Mouse (Mus musculus): ENCODE results near the gene Fam136a. TPM values are rescaled to one million over a fixed set of nuclear protein-coding genes. Genes with fewer than 3 reads are reported as not detected.
"Not testable (repeated sequence)": the region's sequence is repeated elsewhere in the genome, so short reads cannot be mapped to it uniquely, and the experiment has no call there.

Gene Fam136a
- total RNA-seq, 1 experiment from 2014 or later = 10.1 TPM

DNA sequence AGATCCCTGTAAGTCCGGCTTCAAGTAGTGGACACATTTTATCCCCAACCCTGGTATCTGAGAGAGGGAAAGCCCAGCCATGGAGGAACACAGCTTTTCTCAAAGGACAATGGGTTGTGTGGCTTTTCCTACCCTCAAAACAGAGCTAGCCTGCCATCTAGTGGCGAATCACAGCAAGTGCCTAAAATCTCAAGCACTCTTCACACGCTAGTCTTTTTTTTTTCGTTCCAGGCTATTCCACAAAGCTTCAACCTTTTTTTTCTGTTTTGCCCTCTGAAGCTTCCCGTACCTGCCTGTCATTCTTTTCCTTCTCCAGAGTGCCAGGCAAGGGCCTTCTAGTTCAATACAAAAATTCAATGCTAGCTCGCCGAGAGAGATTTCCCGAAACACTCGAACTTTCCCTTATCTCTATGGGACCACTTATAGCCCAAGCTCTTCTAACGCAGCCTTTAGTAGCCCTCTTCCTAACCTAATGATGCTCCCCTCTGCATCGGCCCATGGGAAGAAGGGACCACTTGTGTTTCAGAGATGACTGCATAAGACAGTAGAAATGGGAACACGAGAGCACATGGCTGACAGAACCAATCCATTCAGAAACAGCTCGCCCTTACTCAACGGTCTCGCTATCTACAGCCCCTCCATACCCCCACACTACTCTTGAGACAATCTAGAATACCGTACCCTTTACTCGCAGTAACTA lies 854 bp upstream of the Fam136a start:
- peak; percentile 37 for ATAC-seq (replicated peaks; ENCODE audit: insufficient number of reproducible peaks, low FRiP score, low TSS enrichment, poor library complexity, severe bottlenecking)

DNA sequence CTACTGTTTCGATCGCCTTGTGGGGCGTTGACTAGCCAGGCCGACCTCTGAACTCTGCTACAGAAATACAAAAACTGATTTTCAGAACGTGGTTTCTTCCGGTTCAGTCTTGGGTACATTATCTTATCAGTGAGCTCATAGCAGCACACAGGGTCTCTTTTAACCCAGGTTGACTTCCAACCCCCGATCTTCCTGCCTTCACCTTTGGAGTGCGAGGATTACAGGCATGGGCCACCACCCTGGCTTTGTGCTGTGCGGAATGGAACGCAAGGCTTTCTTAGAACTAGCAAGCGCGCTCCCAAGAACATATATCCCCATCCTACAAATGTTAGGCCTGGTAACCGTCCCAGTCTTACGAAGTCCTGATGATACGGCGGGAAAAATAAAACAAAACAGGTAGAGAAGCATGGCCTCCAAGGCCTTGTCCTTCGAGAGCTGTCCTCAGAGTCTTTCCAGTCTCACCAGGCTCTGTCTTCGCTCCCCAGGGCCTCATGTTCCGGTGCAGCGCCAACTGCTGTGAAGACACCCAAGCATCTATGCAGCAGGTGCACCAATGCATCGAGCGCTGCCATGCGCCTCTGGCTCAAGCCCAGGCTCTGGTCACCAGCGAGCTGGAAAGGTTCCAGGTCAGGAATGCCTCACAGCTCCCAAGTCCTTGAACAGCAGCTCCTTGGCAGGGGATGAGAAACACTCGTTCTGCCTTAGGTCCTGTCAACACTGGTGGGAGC lies 843 bp downstream of the Fam136a start:
- no peak for ATAC-seq (replicated peaks; ENCODE audit: insufficient number of reproducible peaks, low FRiP score, low TSS enrichment, poor library complexity, severe bottlenecking)

- no peak for ATAC-seq (replicated peaks; ENCODE audit: insufficient number of reproducible peaks, low FRiP score, low TSS enrichment, poor library complexity, severe bottlenecking)
Measured at GRCm38 (mm10) chr6:86366853-86367249, 1.4 kb downstream of the Fam136a start.

GRCm38 (mm10) chr6:86368479-86368878 lies 3.0 kb downstream of the Fam136a start:
- no peak for ATAC-seq (replicated peaks; ENCODE audit: insufficient number of reproducible peaks, low FRiP score, low TSS enrichment, poor library complexity, severe bottlenecking)

DNA sequence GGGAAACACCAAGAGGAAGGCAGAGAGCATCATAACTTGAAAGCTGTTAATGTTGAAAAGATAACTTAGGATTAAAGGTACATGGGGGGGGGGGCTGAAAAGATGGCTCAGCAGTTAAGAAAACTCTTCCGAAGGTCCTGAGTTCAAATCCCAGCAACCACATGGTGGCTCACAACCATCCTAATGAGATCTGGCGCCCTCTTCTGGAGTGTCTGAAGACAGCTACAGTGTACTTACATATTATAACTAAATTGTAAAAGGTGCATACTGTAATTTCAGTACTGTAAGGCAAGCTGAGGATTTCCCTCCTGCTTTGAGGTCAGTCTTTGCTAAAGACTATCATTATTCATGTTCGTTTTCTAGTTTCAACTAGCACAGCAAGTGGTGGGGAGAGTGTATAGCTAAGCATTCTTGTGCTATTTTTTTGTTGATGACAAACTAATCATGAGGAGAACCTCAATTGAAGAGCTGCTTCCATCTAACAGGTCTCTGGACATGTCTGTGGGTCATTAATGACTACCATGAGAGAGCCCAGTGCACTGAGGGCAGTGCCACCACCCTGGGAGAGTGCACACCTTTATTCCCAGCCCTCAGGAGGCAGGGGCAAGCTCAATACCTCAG lies 4.8 kb downstream of the Fam136a start:
- no peak for ATAC-seq (replicated peaks; ENCODE audit: insufficient number of reproducible peaks, low FRiP score, low TSS enrichment, poor library complexity, severe bottlenecking)

GRCm38 (mm10) chr6:86370764-86371339 lies 5.4 kb downstream of the Fam136a start, which contains the start of gene Snrpg:
TSS of gene Snrpg (plus strand) at chr6:86371304.
- ATAC-seq (replicated peaks; ENCODE audit: insufficient number of reproducible peaks, low FRiP score, low TSS enrichment, poor library complexity, severe bottlenecking) = no peak

DNA sequence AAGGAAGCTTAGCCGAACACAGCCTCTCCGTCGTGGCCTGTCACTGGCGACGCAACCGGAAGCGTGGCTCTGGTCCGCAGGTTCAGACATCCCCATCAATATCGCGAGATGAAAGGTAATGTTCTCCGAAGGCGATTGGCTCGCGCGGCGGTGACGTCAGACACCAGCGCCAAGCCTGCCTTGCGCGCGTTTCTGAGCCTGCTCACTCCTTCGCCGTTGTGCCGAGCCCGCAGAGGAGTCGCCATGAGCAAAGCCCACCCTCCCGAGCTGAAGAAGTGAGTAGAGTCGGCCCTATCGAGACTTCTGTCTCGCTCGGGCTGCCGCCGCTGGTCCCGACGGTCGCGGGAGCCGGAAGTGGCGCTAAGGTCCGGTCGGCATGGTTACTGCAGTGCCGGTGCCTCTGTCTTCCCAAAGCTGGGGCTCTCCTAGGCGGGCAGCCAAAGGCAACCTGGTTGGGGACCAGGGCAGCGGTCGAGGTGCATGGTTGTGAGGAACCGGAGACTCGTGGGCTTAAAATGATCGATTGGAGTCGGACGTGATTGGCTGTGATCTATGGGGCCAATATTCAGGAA lies 6.0 kb downstream of the Fam136a start:
- ATAC-seq (replicated peaks; ENCODE audit: insufficient number of reproducible peaks, low FRiP score, low TSS enrichment, poor library complexity, severe bottlenecking) = peak; percentile 97

DNA sequence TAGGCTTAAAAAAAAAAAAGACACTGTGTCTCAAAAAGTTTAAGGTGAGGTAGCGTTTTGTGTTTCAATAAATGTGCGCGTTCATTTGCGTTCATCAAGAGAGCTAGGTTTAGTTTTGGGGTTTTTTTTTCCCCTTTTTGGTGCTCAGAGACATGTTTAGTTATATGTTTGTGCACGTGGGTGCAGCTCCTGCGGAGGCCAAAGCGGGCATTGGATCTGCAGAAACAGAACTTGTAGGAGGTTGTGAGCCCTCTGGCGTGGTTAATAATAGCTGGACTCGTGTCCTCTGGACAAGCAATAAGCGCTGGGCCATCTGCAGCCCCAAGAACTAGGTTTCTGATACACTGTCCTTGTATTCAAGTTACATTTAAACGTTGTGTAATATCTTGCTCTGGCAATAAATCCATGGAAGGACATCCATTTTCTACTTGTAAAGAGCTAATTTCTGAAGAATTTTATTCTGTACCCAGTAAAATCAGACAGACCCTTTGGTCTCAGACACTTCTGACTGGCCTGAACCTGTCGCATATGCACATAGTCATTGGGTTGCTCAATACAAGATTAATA lies 6.6 kb downstream of the Fam136a start:
- no peak for ATAC-seq (replicated peaks; ENCODE audit: insufficient number of reproducible peaks, low FRiP score, low TSS enrichment, poor library complexity, severe bottlenecking)

- no peak for ATAC-seq (replicated peaks; ENCODE audit: insufficient number of reproducible peaks, low FRiP score, low TSS enrichment, poor library complexity, severe bottlenecking)
Measured at GRCm38 (mm10) chr6:86373556-86373955, 8.1 kb downstream of the Fam136a start.

DNA sequence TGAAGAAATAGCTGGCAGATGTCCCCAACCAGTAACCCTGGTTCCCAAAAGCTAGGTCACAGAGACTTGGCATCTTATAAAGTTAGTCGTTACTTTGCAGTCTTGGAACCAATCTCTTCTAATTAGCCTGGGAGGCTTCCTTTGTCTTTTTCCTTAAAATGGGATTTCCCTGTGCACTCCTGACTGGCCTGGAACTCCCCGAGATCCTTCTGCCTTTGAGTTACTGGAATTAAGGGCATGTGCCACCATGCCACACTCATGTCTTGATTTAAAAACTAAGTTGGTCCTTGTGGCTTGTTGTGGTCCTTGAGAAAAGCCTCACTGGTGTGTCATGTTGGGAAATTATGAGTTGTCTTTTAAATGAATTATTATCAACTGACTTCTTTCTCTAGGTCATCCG lies 12.9 kb downstream of the Fam136a start:
- ATAC-seq (replicated peaks; ENCODE audit: insufficient number of reproducible peaks, low FRiP score, low TSS enrichment, poor library complexity, severe bottlenecking) = no peak

GRCm38 (mm10) chr6:86380112-86380511 lies 14.7 kb downstream of the Fam136a start:
- ATAC-seq (replicated peaks; ENCODE audit: insufficient number of reproducible peaks, low FRiP score, low TSS enrichment, poor library complexity, severe bottlenecking) = not testable (repeated sequence)

DNA sequence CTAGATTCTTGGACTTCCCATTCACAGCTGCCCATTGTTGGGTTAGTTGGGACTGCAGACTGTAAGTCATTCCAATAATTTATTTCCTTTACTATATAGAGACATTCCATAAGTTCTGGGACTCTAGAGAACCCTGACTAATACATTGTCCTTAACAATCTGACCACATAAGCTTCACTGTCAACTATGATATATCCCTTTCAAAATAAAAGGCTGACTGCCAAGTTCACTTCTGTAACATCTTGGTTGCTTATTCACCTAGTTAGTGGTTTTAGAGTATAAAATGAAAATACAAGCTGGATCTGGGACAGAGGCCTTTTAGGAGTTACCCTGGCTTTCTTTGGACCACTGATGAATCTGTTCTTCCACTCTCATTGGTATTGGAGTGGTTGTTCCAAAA lies 17.1 kb downstream of the Fam136a start:
- ATAC-seq (replicated peaks; ENCODE audit: insufficient number of reproducible peaks, low FRiP score, low TSS enrichment, poor library complexity, severe bottlenecking) = no peak

DNA sequence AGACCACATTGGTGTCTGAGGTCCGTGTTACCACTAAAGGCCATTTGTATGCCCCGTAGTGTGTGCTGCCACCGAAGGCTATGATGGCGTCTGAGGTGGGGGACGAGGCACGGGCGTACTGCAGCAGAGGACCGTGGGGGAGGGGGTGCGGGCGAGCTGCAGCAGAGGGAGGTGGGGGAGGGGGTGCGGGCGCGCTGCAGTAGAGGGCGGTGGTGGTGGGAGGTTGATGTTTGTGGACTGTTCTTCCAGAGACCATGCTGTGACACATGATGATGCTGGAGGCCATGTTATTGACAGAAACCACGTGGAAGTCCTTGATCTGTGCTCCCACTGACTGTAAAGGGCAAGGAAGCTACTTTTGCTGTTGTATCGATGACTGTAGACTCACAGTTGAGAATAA lies 17.9 kb downstream of the Fam136a start:
- no peak for ATAC-seq (replicated peaks; ENCODE audit: insufficient number of reproducible peaks, low FRiP score, low TSS enrichment, poor library complexity, severe bottlenecking)

DNA sequence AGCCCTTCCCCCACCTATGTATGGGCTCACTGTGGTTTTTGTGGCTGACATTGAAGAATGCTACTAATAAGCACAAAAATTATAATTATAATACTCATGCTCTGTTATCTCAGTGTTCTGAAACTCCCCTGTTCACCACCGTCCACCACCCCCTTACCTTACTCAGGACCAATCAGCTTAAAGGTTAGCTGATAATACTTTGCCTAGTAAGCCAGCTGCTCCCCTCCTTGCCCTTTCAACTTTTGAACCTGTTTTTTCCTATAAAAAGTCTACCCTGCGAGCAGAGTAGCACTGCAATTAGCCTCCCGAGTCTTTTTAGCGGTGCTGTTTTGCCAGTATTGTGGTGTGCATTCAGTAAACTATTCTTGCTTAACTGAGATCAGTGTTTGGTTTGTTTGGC lies 19.2 kb downstream of the Fam136a start:
- ATAC-seq (replicated peaks; ENCODE audit: insufficient number of reproducible peaks, low FRiP score, low TSS enrichment, poor library complexity, severe bottlenecking) = no peak

- ATAC-seq (replicated peaks; ENCODE audit: insufficient number of reproducible peaks, low FRiP score, low TSS enrichment, poor library complexity, severe bottlenecking) = no peak
Measured at GRCm38 (mm10) chr6:86385362-86386104, 20.1 kb downstream of the Fam136a start.

DNA sequence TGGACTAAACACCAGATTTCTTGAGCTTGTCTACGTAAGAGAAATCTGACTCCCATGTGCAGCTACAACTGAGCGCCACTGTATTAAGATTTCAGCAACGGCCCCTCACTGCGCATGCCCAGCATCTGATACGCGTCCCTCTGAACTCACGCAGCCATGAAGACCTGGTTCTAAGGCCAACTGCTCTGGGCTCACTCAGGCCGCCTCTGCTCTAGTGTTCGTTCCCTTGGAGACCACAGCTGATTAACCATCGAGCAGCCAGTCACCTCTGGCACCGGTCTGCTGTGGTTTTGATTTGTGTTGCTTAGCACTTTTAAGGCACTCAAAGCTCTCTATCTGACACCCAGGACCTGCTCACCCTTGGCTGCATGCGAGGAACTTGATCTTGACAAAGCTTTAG lies 21.9 kb downstream of the Fam136a start:
- no peak for ATAC-seq (replicated peaks; ENCODE audit: insufficient number of reproducible peaks, low FRiP score, low TSS enrichment, poor library complexity, severe bottlenecking)

DNA sequence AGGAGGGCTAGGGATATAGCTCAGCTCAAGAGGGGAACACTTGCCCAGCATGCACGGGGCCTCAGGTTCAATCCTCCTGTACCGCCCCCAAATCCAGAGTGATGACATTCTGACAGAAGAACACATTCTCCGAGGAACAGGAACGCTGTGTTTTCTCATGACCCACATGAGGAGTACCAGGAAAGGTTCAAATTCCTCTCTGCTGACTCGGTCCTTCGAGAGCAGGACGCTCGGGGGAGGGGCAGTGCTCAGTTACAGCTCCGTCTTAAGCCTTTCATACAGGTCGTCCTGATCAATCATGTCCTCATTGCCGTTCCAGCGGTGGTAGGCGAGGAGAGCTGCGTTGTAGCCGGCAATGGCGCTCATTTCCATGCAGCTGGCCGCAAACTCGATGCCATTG lies 23.0 kb downstream of the Fam136a start:
- no peak for ATAC-seq (replicated peaks; ENCODE audit: insufficient number of reproducible peaks, low FRiP score, low TSS enrichment, poor library complexity, severe bottlenecking)

DNA sequence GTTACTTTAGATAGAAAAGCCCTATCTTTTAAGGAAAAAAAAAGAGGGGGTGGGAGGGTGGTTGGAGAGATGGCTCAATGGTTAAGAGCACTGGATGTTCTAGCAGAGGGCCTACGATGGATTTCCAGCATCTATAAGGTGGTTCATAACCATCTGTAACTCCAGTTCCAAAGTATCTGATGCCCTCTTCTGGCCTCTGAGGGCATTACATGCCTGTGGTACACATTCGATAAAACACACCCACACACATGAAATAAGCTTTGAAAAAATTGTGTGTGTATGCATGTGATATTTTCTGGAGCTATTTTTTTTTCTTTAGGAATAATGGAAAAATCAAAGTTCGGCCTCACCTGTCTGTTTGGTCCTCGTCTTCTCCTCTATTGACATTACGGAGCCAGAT lies 25.9 kb downstream of the Fam136a start:
- ATAC-seq (replicated peaks; ENCODE audit: insufficient number of reproducible peaks, low FRiP score, low TSS enrichment, poor library complexity, severe bottlenecking) = no peak

Measured in monocyte, adult 5-6 weeks (primary cell).